Mouse (Mus musculus) midbrain, embryonic 11.5 days (tissue): ENCODE measurements around the gene Cidec. TPM values are rescaled to one million over a fixed set of nuclear protein-coding genes. Genes with fewer than 3 reads are reported as not detected.
A peak's percentile ranks its signal among the peaks of the same experiment; 100 is the strongest.

Source experiments
- ATAC-seq: fragments of 200-750 bp; cut with Nextera tagmentation; 2 replicates; pipeline ENCODE4 v1.8.0; 2017; ENCODE audit warnings: moderate TSS enrichment, moderate library complexity; ENCODE audit not compliant: low FRiP score
- DNase-seq: peaks from one replicate; pipeline ENCODE4 v3.0.0; 2015; ENCODE audit warnings: low spot score; ENCODE audit errors: missing footprints
- H3K27ac ChIP-seq: fragments of 300-500 bp; sonication (generic); 2 replicates; pipeline ENCODE4 v1.5.1; 2014; ENCODE audit warnings: low read depth, low read length
- H3K27me3 ChIP-seq: fragments of 300-500 bp; sonication (generic); 2 replicates; pipeline ENCODE4 v1.6.1; 2014; ENCODE audit warnings: mild to moderate bottlenecking, low read length, moderate library complexity, mixed read lengths; ENCODE audit not compliant: control insufficient read depth, insufficient read depth
- H3K36me3 ChIP-seq: fragments of 300-500 bp; sonication (generic); 2 replicates; pipeline ENCODE4 v1.6.1; 2014; ENCODE audit warnings: mild to moderate bottlenecking, low read length, moderate library complexity, mixed read lengths; ENCODE audit not compliant: control insufficient read depth, insufficient read depth
- H3K4me1 ChIP-seq: fragments of 300-500 bp; sonication (generic); 2 replicates; pipeline ENCODE4 v1.6.1; 2014; ENCODE audit warnings: low read length; ENCODE audit not compliant: control insufficient read depth, insufficient read depth
- H3K4me2 ChIP-seq: fragments of 300-500 bp; sonication (generic); 2 replicates; pipeline ENCODE4 v1.6.1; 2014; ENCODE audit warnings: mild to moderate bottlenecking, moderate library complexity
- H3K4me3 ChIP-seq: fragments of 300-500 bp; sonication (generic); 2 replicates; pipeline ENCODE4 v1.5.1; 2014; ENCODE audit warnings: low read depth, low read length
- H3K9ac ChIP-seq: fragments of 300-500 bp; sonication (generic); 2 replicates; pipeline ENCODE4 v1.6.1; 2014; ENCODE audit warnings: low read length
- H3K9me3 ChIP-seq: fragments of 300-500 bp; sonication (generic); 2 replicates; pipeline ENCODE4 v1.6.1; 2016; ENCODE audit warnings: low read length; ENCODE audit not compliant: control insufficient read depth
- WGBS: fragments of 180-500 bp; shearing (Covaris S2); extraction: QIAGEN DNeasy Blood & Tissue Kit; methylation state at CpG from one replicate; pipeline ENCODE4 v1.1.7; 2014; 5-methylcytosine and 5-hydroxymethylcytosine counted together
- polyA plus RNA-seq: library from polyadenylated mRNA; unstranded; fragments of >200 nt; fragmentation: Nextera tagmentation; extraction: Ambion mirVana; gene quantifications from 2 replicates; pipeline ENCODE4 v1.2.1, GENCODE M21; 2014

Gene Cidec
- polyA plus RNA-seq, 1 experiment from 2014 or later = not detected

GRCm38 (mm10) chr6:113473246-113473645 is 37.7 kb upstream of the Cidec start:
- Histone ChIP-seq H3K4me2 (no peak overlapping the region), H3K9ac (no peak overlapping the region), H3K4me1 (peaks cover 4% of the 10 kb centered on the region), H3K27me3 (peaks cover 19% of the 10 kb centered on the region), H3K27ac (no peak overlapping the region), H3K4me3 (no peak overlapping the region), H3K36me3 (no peaks in the 10 kb centered on the region), H3K9me3 (no peaks in the 10 kb centered on the region)
- WGBS = 86% methylated on average over 2 of the region's 2 CpGs
- DNase-seq = peak; percentile 73
- ATAC-seq = no peak

- Histone ChIP-seq H3K27me3 (peaks cover 19% of the 10 kb centered on the region), H3K4me3 (no peak overlapping the region), H3K9me3 (no peaks in the 10 kb centered on the region), H3K4me1 (peaks cover 4% of the 10 kb centered on the region), H3K36me3 (no peaks in the 10 kb centered on the region), H3K9ac (no peak overlapping the region), H3K27ac (no peak overlapping the region), H3K4me2 (no peak overlapping the region)
- WGBS = 71% methylated on average over 10 of the region's 10 CpGs
- ATAC-seq = no peak
- DNase-seq = peak; percentile 45
These were observed 36.5 kb upstream of the Cidec start for GRCm38 (mm10) chr6:113472061-113472460.

GRCm38 (mm10) chr6:113471297-113471936 is 35.9 kb upstream of the Cidec start, which contains the start of gene Il17rc:
TSS of gene Il17rc (plus strand) at chr6:113471427.
- H3K4me3 ChIP-seq = no peak within 1 kb of the TSS
- H3K4me2 ChIP-seq = no peak within 1 kb of the TSS

DNA sequence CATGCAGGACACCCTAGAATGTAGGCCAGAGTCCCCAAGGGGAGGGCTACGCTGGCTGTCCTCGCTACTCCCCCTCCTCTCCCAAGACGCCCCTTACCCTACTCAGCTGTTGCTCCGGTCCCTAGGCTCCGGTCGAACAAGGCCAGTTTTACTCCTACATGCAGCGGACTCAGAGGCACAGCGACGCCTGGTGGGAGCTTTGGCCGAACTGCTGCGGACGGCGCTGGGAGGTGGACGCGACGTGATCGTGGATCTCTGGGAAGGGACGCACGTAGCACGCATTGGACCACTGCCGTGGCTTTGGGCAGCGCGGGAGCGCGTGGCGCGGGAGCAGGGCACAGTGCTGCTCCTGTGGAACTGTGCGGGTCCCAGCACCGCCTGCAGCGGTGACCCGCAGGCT is 33.9 kb upstream of the Cidec start:
- no peak overlapping the region for H3K27ac ChIP-seq
- peaks cover 4% of the 10 kb centered on the region for H3K4me1 ChIP-seq
- peaks cover 19% of the 10 kb centered on the region for H3K27me3 ChIP-seq
- 1% methylated on average over 31 of the region's 31 CpGs for WGBS
- ATAC-seq = peak; percentile 82
- peak; percentile 98 for DNase-seq
- peak overlapping the region; percentile 28 for H3K4me3 ChIP-seq
- peak overlapping the region; percentile 47 for H3K4me2 ChIP-seq
- no peaks in the 10 kb centered on the region for H3K36me3 ChIP-seq
- peak overlapping the region; percentile 47 for H3K9ac ChIP-seq
- no peaks in the 10 kb centered on the region for H3K9me3 ChIP-seq

More at GRCm38 (mm10) chr6:113471297-113471936, 35.9 kb upstream of the Cidec start, which contains the start of gene Il17rc:
- no peaks in the 10 kb centered on the region for H3K36me3 ChIP-seq
- 17% methylated on average over 12 of the region's 12 CpGs for WGBS
- DNase-seq (peak; percentile 90), ATAC-seq (no peak)
- H3K9me3 ChIP-seq = no peaks in the 10 kb centered on the region
- H3K9ac ChIP-seq = 0 out of 2 replicates have a peak within 1 kb of the TSS, but pooled peaks have one; percentile 20
- peaks cover 19% of the 10 kb centered on the region for H3K27me3 ChIP-seq
- peaks cover 4% of the 10 kb centered on the region for H3K4me1 ChIP-seq
- H3K27ac ChIP-seq = no peak within 1 kb of the TSS

DNA sequence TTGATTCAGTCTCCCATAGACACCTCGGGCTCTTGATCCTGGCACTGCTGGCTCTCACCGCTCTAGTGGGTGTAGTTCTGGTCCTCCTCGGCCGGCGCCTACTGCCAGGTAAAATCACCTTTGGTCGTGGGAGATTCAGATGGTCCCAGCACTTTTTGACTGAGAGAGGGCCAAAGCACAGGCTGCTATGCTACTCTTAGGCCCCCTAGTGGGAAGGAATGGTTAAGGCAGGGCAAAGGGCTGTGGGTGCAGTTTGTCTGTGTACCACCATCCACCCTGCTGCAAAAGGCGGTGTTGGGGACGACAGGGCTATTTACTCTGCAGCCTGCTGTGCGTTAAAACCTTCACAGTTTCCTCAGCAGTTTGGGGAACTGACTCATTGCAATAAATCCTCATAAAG is 33.5 kb upstream of the Cidec start:
- Histone ChIP-seq H3K9ac (peak overlapping the region; percentile 47), H3K4me2 (peak overlapping the region; percentile 47), H3K4me3 (peak overlapping the region; percentile 28), H3K36me3 (no peaks in the 10 kb centered on the region), H3K27me3 (peaks cover 19% of the 10 kb centered on the region), H3K27ac (no peak overlapping the region), H3K9me3 (no peaks in the 10 kb centered on the region), H3K4me1 (peaks cover 4% of the 10 kb centered on the region)
- WGBS = 11% methylated on average over 9 of the region's 9 CpGs
- ATAC-seq = peak; percentile 81
- peak; percentile 95 for DNase-seq

GRCm38 (mm10) chr6:113468512-113468911 is 33.0 kb upstream of the Cidec start:
- Histone ChIP-seq H3K27me3 (peaks cover 19% of the 10 kb centered on the region), H3K4me3 (no peak overlapping the region), H3K4me2 (no peak overlapping the region; the same call in 1 of the 2 replicates)

DNA sequence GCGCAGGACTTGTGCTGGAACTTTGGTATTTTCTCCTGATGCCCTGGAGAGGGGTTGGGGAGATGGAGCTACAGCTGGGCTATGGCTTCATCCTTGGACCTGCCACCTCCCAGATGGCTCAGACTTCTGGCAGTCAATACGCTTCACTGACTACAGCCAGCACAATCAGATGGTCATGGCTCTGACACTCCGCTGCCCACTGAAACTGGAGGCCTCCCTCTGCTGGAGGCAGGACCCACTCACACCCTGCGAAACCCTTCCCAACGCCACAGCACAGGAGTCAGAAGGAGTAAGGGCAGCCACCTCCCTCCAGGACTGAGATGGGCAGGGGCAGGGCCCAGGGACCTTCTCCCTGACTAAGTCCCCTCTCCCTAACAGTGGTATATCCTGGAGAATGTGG is 30.0 kb upstream of the Cidec start:
- ATAC-seq = no peak
- Histone ChIP-seq H3K36me3 (no peaks in the 10 kb centered on the region), H3K4me2 (no peak overlapping the region), H3K27ac (no peak overlapping the region), H3K27me3 (peaks cover 11% of the 10 kb centered on the region), H3K4me1 (no peaks in the 10 kb centered on the region; the same call in 1 of the 2 replicates), H3K9me3 (no peaks in the 10 kb centered on the region), H3K9ac (no peak overlapping the region), H3K4me3 (no peak overlapping the region)
- no peak for DNase-seq
- WGBS = 58% methylated on average over 5 of the region's 5 CpGs

More at GRCm38 (mm10) chr6:113468512-113468911, 33.0 kb upstream of the Cidec start:
- Histone ChIP-seq H3K4me1 (peaks cover 4% of the 10 kb centered on the region), H3K9ac (no peak overlapping the region), H3K27ac (no peak overlapping the region), H3K9me3 (no peaks in the 10 kb centered on the region), H3K36me3 (no peaks in the 10 kb centered on the region)
- 56% methylated on average over 3 of the region's 3 CpGs for WGBS
- ATAC-seq (no peak; the same call in 1 of the 2 replicates), DNase-seq (no peak)

DNA sequence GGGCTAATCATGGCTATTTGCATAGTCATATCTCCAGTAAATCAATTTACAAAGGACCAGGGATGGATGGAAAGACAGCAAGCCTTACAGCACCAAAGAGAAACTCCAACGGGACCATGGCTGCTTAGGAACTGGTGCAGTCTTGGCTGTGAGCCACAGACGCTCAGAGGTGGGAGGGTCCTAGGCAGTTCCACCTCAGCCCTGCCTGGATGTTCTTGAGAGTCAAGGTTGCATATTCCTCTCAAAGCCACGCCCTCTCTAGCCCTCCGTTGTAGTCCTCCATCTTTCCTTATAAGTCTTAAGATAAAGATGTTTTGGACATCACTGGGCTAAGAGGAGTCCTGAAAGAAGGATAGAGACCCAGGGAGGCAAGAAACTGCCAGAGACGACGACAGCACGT is 28.5 kb upstream of the Cidec start:
- DNase-seq (no peak), ATAC-seq (no peak)
- H3K4me3 ChIP-seq = no peak overlapping the region
- 73% methylated on average over 7 of the region's 7 CpGs for WGBS
- no peak overlapping the region for H3K9ac ChIP-seq
- H3K4me1 ChIP-seq = no peaks in the 10 kb centered on the region
- H3K27me3 ChIP-seq = no peaks in the 10 kb centered on the region
- no peaks in the 10 kb centered on the region for H3K9me3 ChIP-seq
- H3K27ac ChIP-seq = no peak overlapping the region
- no peaks in the 10 kb centered on the region for H3K36me3 ChIP-seq
- no peak overlapping the region for H3K4me2 ChIP-seq

DNA sequence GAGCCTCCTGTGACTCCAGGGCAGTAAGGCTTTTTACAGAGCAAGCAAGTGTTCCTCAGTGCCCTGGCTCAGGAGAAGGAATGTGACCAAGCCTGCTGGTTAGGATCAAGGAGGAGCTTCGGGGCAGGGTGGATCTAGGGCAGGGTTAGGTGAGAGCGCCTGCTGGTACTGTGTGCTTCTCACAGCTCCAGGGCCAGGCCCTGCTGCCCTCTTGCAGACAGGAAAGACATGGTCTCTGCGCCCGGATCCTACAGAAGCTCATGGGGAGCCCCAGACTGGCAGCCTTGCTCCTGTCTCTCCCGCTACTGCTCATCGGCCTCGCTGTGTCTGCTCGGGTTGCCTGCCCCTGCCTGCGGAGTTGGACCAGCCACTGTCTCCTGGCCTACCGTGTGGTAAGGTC is 23.1 kb upstream of the Cidec start:
- H3K4me1 ChIP-seq = no peaks in the 10 kb centered on the region
- H3K36me3 ChIP-seq = no peaks in the 10 kb centered on the region
- H3K9me3 ChIP-seq = no peaks in the 10 kb centered on the region
- WGBS = 75% methylated on average over 10 of the region's 10 CpGs
- no peaks in the 10 kb centered on the region for H3K27me3 ChIP-seq
- no peak overlapping the region for H3K27ac ChIP-seq
- ATAC-seq = no peak
- no peak overlapping the region for H3K9ac ChIP-seq
- no peak overlapping the region for H3K4me2 ChIP-seq
- peak; percentile 57 for DNase-seq
- no peak overlapping the region for H3K4me3 ChIP-seq
